Mouse (Mus musculus) neural tube, embryonic 11.5 days (tissue): ENCODE results near the gene Ptgdr2. TPM values are rescaled to one million over a fixed set of nuclear protein-coding genes. Genes with fewer than 3 reads are reported as not detected.

Source experiments
- ATAC-seq: fragments of 200-750 bp; cut with Nextera tagmentation; 2 replicates; pipeline ENCODE4 v1.8.0; 2017; ENCODE audit warnings: moderate number of reproducible peaks, mild to moderate bottlenecking, moderate TSS enrichment, moderate library complexity; ENCODE audit not compliant: insufficient read depth, low FRiP score, low TSS enrichment
- DNase-seq: peaks from one replicate; pipeline ENCODE4 v3.0.0-alpha.2; 2015; ENCODE audit warnings: low spot score
- H3K27ac ChIP-seq: fragments of 300-500 bp; sonication (generic); 2 replicates; pipeline ENCODE4 v1.5.1; 2014; ENCODE audit warnings: low read depth, mild to moderate bottlenecking, low read length
- H3K27me3 ChIP-seq: fragments of 300-500 bp; sonication (generic); 2 replicates; pipeline ENCODE4 v1.6.1; 2014; ENCODE audit warnings: mild to moderate bottlenecking, low read length, mixed read lengths; ENCODE audit not compliant: control insufficient read depth, insufficient read depth
- H3K36me3 ChIP-seq: fragments of 300-500 bp; sonication (generic); 2 replicates; pipeline ENCODE4 v1.6.1; 2014; ENCODE audit warnings: mild to moderate bottlenecking, low read length, moderate library complexity, mixed read lengths; ENCODE audit not compliant: control insufficient read depth, insufficient read depth
- H3K4me1 ChIP-seq: fragments of 300-500 bp; sonication (generic); 2 replicates; pipeline ENCODE4 v1.6.1; 2014; ENCODE audit warnings: low read length, mixed read lengths; ENCODE audit not compliant: control insufficient read depth, insufficient read depth
- H3K4me2 ChIP-seq: fragments of 300-500 bp; sonication (generic); 2 replicates; pipeline ENCODE4 v1.6.1; 2014; ENCODE audit warnings: low read depth, mild to moderate bottlenecking, moderate library complexity
- H3K4me3 ChIP-seq: fragments of 300-500 bp; sonication (generic); 2 replicates; pipeline ENCODE4 v1.5.1; 2014; ENCODE audit warnings: low read depth, low read length
- H3K9ac ChIP-seq: fragments of 300-500 bp; sonication (generic); 2 replicates; pipeline ENCODE4 v1.6.1; 2014; ENCODE audit warnings: mild to moderate bottlenecking, low read length
- H3K9me3 ChIP-seq: fragments of 300-500 bp; sonication (generic); 2 replicates; pipeline ENCODE4 v1.6.1; 2016; ENCODE audit warnings: low read length; ENCODE audit not compliant: control insufficient read depth
- WGBS: fragments of 180-500 bp; shearing (Covaris S2); extraction: QIAGEN DNeasy Blood & Tissue Kit; methylation state at CpG from one replicate; pipeline ENCODE4 v1.1.7; 2014; 5-methylcytosine and 5-hydroxymethylcytosine counted together
- polyA plus RNA-seq: library from polyadenylated mRNA; unstranded; fragments of >200 nt; fragmentation: Nextera tagmentation; extraction: Ambion mirVana; gene quantifications from 2 replicates; pipeline ENCODE4 v1.2.1, GENCODE M21; 2014

The Ptgdr2 gene
- polyA plus RNA-seq, 1 experiment from 2014 or later = not detected

DNA sequence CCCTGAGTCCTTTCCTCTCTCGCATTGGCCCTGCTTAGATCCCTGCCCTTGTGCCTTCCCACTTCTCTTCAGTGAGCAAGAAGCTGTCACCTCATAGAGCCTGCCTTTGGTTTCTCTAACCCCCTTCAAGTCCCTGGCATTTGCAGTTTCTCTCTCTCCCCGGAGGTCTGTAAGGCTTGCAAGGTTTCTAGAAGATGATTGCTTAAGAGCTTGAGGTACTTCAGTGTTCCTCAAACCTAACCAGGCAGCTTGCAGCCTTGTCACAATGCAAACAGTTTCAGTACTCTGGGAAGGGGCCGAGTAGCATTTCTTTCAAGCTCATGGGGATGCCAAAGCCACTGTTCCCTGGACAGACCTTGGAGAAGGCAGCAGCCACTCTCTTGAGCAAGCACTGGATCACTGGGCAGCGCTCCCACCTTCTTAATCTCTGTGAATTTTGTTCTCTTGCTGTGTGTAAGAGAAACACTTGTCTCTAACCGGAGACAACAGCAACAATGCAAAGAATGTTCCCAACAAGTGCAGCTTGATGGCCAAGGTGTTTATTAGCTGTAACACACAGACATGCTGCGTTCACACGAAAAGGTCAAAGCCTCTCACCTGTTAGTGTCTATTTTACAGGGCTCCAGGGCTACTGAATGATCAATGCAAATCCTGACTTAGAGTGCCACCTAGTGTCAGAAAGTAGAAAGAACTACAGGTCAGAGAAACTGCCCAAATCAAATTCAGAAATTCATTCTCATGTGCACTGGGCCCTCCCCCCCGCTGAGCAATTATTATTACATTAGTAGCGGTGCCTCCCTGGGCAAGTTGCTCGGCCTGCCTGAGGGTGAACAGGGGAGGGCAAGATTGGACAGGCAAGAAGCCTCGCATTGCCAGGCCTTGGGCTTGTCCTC, 22.4 kb downstream of the Ptgdr2 start:
- ATAC-seq = peak; percentile 74
- no peak overlapping the region for H3K9ac ChIP-seq
- H3K36me3 ChIP-seq = no peaks in the 10 kb centered on the region
- 35% methylated on average over 11 of the region's 11 CpGs for WGBS
- H3K27ac ChIP-seq = no peak overlapping the region
- H3K4me1 ChIP-seq = no peaks in the 10 kb centered on the region
- no peaks in the 10 kb centered on the region for H3K27me3 ChIP-seq
- H3K9me3 ChIP-seq = no peaks in the 10 kb centered on the region
- H3K4me3 ChIP-seq = no peak overlapping the region
- peak; percentile 43 for DNase-seq
- no peak overlapping the region for H3K4me2 ChIP-seq

DNA sequence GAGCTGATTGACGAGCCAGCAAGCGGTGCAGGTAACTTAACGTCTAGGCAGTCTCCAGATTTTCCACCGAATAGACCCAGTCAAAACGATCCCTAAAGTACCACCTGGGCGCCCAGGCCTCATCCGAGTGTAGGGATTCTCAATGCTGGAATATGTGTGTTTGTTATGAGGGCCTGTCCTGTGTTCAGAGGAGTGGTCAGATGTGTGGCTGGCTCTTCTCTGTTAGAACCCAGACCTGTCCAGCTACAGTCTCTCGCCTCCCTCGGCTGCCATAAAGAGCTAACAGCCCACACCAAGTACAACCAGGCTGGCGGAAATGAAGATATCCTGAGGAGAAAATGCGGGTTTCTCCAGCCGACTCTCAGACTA, 23.0 kb downstream of the Ptgdr2 start:
- no peak overlapping the region for H3K4me3 ChIP-seq
- H3K27ac ChIP-seq = no peak overlapping the region
- no peaks in the 10 kb centered on the region for H3K36me3 ChIP-seq
- DNase-seq = no peak
- no peaks in the 10 kb centered on the region for H3K9me3 ChIP-seq
- no peaks in the 10 kb centered on the region for H3K4me1 ChIP-seq
- 0 out of 2 replicates have a peak, but pooled peaks have one; percentile 6 for ATAC-seq
- H3K27me3 ChIP-seq = no peaks in the 10 kb centered on the region
- H3K4me2 ChIP-seq = no peak overlapping the region
- H3K9ac ChIP-seq = no peak overlapping the region
- WGBS = 51% methylated on average over 12 of the region's 12 CpGs

DNA sequence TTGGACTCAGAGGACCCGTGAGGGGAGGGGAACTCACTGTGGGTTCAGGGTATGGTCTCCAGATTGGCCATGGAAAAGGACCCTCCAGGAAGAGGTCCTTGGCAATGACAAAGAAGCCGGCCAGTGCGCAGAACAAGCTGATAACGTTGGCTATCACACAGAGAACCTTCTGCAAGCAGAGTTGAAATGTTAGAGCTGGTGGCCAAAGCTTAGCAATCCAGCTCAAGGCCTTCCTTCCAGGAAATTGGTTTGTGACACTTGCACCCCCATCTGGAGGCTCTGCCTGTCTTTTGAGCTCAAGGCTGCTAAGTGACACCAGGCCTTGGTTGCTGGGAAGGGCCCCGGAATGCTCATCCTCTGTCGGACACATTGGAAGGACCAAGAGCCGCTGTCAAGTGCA, 28.8 kb downstream of the Ptgdr2 start:
- Histone ChIP-seq H3K4me3 (no peak overlapping the region), H3K27ac (no peak overlapping the region), H3K9me3 (no peaks in the 10 kb centered on the region), H3K9ac (no peak overlapping the region), H3K4me2 (no peak overlapping the region), H3K27me3 (no peaks in the 10 kb centered on the region), H3K36me3 (no peaks in the 10 kb centered on the region), H3K4me1 (no peaks in the 10 kb centered on the region)
- 87% methylated on average over 7 of the region's 7 CpGs for WGBS
- ATAC-seq (no peak), DNase-seq (no peak)

DNA sequence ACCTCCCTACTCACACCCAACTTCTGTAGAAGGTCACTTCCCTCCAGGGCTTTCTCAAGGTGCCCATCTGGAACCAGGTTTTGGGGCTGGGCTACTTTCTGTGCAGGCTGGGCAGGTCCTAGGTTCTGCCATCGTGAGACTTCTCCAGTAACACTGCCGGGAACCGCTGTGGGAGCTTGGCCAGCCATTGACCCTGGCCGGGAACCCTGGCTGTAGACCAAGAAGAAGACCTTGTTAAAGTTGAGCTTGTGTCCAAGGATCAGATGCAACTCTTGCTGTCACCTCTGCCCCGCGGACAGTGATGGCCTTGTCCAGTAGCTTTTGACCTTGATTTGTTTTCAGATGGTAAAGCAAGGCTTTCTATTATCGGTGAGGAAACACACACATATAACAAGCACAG, 31.6 kb downstream of the Ptgdr2 start:
- H3K9me3 ChIP-seq = no peaks in the 10 kb centered on the region
- no peak overlapping the region for H3K27ac ChIP-seq
- no peak for DNase-seq
- H3K4me1 ChIP-seq = no peaks in the 10 kb centered on the region
- no peak for ATAC-seq
- H3K9ac ChIP-seq = no peak overlapping the region
- 90% methylated on average over 7 of the region's 7 CpGs for WGBS
- H3K4me3 ChIP-seq = no peak overlapping the region
- no peaks in the 10 kb centered on the region for H3K36me3 ChIP-seq
- H3K4me2 ChIP-seq = no peak overlapping the region
- H3K27me3 ChIP-seq = no peaks in the 10 kb centered on the region

DNA sequence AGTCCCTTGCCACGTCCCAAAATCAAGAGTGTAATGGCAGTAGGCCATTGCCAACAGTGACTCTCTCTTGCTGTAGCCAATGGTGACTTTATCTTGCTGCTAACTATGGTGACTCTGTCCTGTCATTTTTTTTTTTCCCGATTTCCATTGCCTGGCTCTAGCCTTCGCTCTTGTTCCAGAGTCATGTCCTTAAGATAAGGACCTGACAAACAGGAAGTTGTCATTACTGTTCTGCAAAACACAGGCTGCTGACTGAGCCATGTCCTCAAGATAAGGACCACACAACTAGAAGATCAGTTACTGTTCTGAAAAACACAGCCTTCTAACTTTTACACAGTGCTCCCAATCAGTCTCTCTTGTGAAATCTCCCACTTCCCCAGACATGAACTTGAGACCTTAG, 33.5 kb downstream of the Ptgdr2 start:
- no peaks in the 10 kb centered on the region for H3K9me3 ChIP-seq
- DNase-seq (no peak), ATAC-seq (no peak)

DNA sequence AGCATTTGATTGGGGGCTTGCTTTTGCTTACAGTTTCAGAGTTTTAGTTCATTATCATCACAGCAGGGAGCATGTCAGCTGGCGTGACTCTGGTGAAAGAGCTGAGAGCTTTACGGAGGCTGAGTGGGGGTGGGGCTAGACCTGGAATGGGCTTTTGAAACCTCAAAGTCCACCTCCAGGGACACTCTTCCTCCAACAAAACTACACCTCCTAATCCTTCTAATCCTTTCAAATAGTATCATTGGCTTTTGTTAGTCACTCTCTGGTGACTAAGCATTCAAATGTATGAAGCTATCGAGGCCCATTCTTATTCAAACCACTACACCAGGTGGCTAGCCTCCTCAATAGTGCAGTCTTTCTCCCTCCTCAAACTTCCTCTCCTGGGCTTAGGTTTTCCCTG, 35.7 kb downstream of the Ptgdr2 start:
- H3K9ac ChIP-seq = no peak overlapping the region
- no peak overlapping the region for H3K4me2 ChIP-seq
- no peak overlapping the region for H3K27ac ChIP-seq
- DNase-seq (no peak), ATAC-seq (no peak)
- H3K9me3 ChIP-seq = no peaks in the 10 kb centered on the region
- H3K4me3 ChIP-seq = no peak overlapping the region
- H3K36me3 ChIP-seq = no peaks in the 10 kb centered on the region
- no peaks in the 10 kb centered on the region for H3K4me1 ChIP-seq
- no peaks in the 10 kb centered on the region for H3K27me3 ChIP-seq
- 61% methylated on average over 3 of the region's 3 CpGs for WGBS

More for the DNA sequence above, 33.5 kb downstream of the Ptgdr2 start:
- H3K4me1 ChIP-seq = no peaks in the 10 kb centered on the region
- H3K36me3 ChIP-seq = no peaks in the 10 kb centered on the region
- no peaks in the 10 kb centered on the region for H3K27me3 ChIP-seq
- no peak overlapping the region for H3K27ac ChIP-seq
- WGBS = 82% methylated on average over 3 of the region's 3 CpGs
- no peak overlapping the region for H3K4me2 ChIP-seq
- H3K9ac ChIP-seq = no peak overlapping the region
- H3K4me3 ChIP-seq = no peak overlapping the region

DNA sequence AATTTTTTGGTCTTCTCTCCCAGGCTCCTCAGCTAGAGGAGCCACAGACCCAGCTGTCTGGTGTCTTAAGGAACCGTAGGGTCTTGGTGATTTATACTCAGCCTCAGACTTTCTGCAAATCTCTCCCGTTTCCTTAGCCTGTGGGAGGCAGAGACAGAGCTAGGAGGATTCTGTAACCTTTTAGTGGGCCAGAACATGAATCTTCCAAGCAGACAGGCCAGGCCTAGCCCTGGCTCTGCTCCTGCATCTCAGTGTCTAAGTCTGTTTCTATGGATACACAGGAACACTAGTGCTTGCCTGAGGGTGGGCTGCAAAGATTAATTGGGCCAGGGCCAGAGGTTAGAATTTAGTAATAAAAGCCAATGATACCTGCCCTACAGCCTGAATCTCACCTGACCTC, 36.2 kb downstream of the Ptgdr2 start:
- H3K4me1 ChIP-seq = no peaks in the 10 kb centered on the region
- 40% methylated on average over 2 of the region's 2 CpGs for WGBS
- DNase-seq = no peak
- no peak overlapping the region for H3K4me2 ChIP-seq
- H3K27ac ChIP-seq = no peak overlapping the region
- no peaks in the 10 kb centered on the region for H3K27me3 ChIP-seq
- H3K9ac ChIP-seq = no peak overlapping the region
- H3K36me3 ChIP-seq = no peaks in the 10 kb centered on the region
- H3K4me3 ChIP-seq = no peak overlapping the region
- ATAC-seq = no peak
- no peaks in the 10 kb centered on the region for H3K9me3 ChIP-seq

DNA sequence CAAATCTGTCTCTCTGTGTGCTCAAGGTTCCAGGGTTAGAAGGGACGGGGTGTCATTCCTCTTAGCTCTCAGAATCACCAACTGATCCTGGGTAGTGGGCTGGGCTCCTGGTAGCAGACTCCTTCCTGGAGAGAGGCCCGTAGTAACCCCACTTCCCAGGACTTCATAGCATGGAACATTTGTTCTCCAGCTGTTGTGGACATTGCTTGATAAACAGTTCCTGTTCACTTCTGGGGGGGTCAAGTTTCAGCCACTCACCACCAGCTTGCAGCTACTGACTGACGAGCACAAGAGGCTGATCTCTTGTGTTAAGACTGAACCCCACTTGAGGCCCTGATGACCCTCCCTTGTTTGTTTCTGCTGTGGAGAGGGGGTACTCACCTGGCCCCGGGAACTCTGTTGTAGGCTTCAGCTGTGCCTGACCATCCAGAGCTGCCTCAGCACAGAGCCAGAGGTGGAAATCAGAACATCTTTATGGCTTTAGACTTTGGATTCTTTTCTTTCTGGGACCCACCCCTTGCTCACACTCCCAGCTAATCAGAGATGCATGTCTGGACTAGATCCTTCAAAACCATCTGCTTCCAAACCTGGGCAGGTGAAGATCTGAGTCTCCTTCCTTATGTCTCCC, 37.4 kb downstream of the Ptgdr2 start, which contains the start of gene Ms4a10:
Gene Ms4a10 (minus strand): TSS at position 433 of the 628 bp plus-strand sequence.
- H3K27me3 ChIP-seq = no peaks in the 10 kb centered on the region
- no peaks in the 10 kb centered on the region for H3K36me3 ChIP-seq
- H3K9ac ChIP-seq = no peak within 1 kb of the TSS
- no peaks in the 10 kb centered on the region for H3K4me1 ChIP-seq
- ATAC-seq (no peak), DNase-seq (no peak)
- WGBS = 44% methylated on average over 4 of the region's 4 CpGs
- H3K9me3 ChIP-seq = no peaks in the 10 kb centered on the region
- no peak within 1 kb of the TSS for H3K4me2 ChIP-seq
- no peak within 1 kb of the TSS for H3K27ac ChIP-seq
- no peak within 1 kb of the TSS for H3K4me3 ChIP-seq

DNA sequence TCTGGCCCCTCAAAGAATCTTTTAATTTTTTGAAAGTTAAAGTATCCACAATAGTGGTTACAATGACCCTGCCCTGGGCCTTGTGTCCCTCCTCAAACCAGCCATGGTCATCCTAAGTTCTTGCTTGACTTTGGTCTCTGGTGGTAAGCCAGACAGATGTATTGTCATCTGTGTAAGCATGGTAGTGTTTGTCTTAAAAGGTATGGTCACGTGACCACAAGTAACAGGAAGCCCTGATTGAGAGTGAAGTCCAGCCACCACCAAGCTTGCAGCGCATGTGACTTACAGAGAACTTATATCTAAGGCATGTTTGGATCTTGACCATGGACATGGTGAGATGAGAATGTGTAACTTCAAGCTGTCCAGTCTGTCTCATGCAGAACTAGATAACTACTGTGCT, 38.2 kb downstream of the Ptgdr2 start:
- DNase-seq (no peak), ATAC-seq (no peak)
- no peak overlapping the region for H3K27ac ChIP-seq
- no peaks in the 10 kb centered on the region for H3K36me3 ChIP-seq
- no peak overlapping the region for H3K4me3 ChIP-seq
- H3K4me1 ChIP-seq = no peaks in the 10 kb centered on the region
- no peaks in the 10 kb centered on the region for H3K9me3 ChIP-seq
- no peak overlapping the region for H3K4me2 ChIP-seq
- no peaks in the 10 kb centered on the region for H3K27me3 ChIP-seq
- 81% methylated on average over 2 of the region's 2 CpGs for whole genome bisulfite sequencing
- H3K9ac ChIP-seq = no peak overlapping the region
